Comparison of ENCODE assay signal across 21 mouse cellular contexts in the genomic region with DNA sequence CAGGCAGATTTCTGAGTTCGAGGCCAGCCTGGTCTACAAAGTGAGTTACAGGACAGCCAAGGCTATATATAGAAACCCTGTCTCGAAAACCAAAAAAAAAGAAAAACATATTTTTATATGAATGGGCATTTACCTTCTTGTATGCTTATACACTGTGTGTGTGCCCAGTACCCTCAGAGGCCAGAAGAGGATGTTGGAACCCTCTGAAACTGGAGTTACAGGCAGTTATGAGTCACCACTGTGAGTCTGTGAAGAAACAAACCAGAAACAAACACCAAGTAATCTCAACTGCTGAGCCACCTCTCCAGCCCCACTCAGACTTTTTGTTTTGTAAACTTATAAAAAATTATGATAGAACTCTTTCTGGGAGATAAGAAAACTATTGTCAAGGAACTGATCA. TPM values are rescaled to one million over a fixed set of nuclear protein-coding genes. Genes with fewer than 3 reads are reported as not detected.
DNase-seq lines count a peak whose midpoint lies in the region; ATAC-seq and TF ChIP-seq lines count a peak whose summit lies in the region.
"Had no signal": no experiment of that assay in that cellular context is flagged by ENCODE, and none has a peak within 500 bp of the region (broad histone marks: within the 10 kb centered on the region; RNA-seq: fewer than 3 reads in every experiment).

No protein-coding gene starts in this region.

- peaks cover 4% of the 10 kb centered on the region; the same call in 1 of the 2 replicates for H3K4me1 ChIP-seq in lung, postnatal 0 days (ENCODE audit: insufficient read depth, low read depth, low read length)
- peaks cover 15 to 44% of the 10 kb centered on the region in 2 experiments for H3K4me1 ChIP-seq in CH12.LX (ENCODE audit: control insufficient read depth in 1 of 2, insufficient read depth in 2 of 2)
- H3K4me1 ChIP-seq in midbrain, postnatal 0 days (ENCODE audit: insufficient read depth, low read length), result peaks cover 3% of the 10 kb centered on the region; the same call in 1 of the 2 replicates
- peaks cover 13% of the 10 kb centered on the region for H3K4me1 ChIP-seq in neural tube, embryonic 15.5 days

- in situ Hi-C loops in CH12.LX (cut with MboI; ENCODE audit: low pct_ligation_motif_present, low pct_unique_long_range_greater_than_20kb, low sequenced_read_pairs), result no loop called here

- no peak for ATAC-seq in lung, postnatal 0 days
- ATAC-seq in cerebellum, adult (ENCODE audit: insufficient number of reproducible peaks, low FRiP score, low TSS enrichment), result no peak
- ATAC-seq in midbrain, postnatal 0 days (ENCODE audit: low FRiP score), result no peak
- no peak for ATAC-seq in neural tube, embryonic 15.5 days (ENCODE audit: low FRiP score)
- ATAC-seq: forebrain, embryonic 15.5 days; hindbrain, embryonic 16.5 days had no signal

- TF ChIP-seq RAD21 in CH12.LX (IDR thresholded peaks at IDR 0.05; ENCODE audit: low read depth, low read length), result no peak; the same call in none of the 2 replicates

- H3K4me3 ChIP-seq in lung, postnatal 0 days (ENCODE audit: low read depth, low read length), result no peak overlapping the region
- peak overlapping the region in 2 of 3 experiments; percentile 55 to 81 for H3K4me3 ChIP-seq in CH12.LX (replicated peaks in 1 of 3; ENCODE audit: low read depth in 2 of 3, low read length in 2 of 3, poor library complexity in 1 of 3)
- no peak overlapping the region for H3K4me3 ChIP-seq in midbrain, postnatal 0 days (ENCODE audit: low read depth, low read length)
- H3K4me3 ChIP-seq in neural tube, embryonic 15.5 days (replicated peaks), result no peak overlapping the region
- H3K4me3 ChIP-seq: embryonic facial prominence, embryonic 12.5 days; forebrain, embryonic 15.5 days; hindbrain, embryonic 12.5 days had no signal

- no peaks in the 10 kb centered on the region for H3K36me3 ChIP-seq in lung, postnatal 0 days (ENCODE audit: insufficient read depth, low read length)
- H3K36me3 ChIP-seq in CH12.LX (replicated peaks in 1 of 2; ENCODE audit: control insufficient read depth in 1 of 2, insufficient read depth in 1 of 2, low read length in 1 of 2), result peaks cover 0 to 6% of the 10 kb centered on the region in 2 experiments
- H3K36me3 ChIP-seq in midbrain, postnatal 0 days (ENCODE audit: insufficient read depth, low read length), result no peaks in the 10 kb centered on the region
- no peaks in the 10 kb centered on the region for H3K36me3 ChIP-seq in neural tube, embryonic 15.5 days
- H3K36me3 ChIP-seq: embryonic facial prominence, embryonic 12.5 days; forebrain, embryonic 15.5 days; hindbrain, embryonic 12.5 days had no signal

- H3K4me2 ChIP-seq in lung, postnatal 0 days (replicated peaks; ENCODE audit: low read depth, low read length), result no peak overlapping the region
- H3K4me2 ChIP-seq in CH12.LX (ENCODE audit: insufficient read depth, low read depth, poor library complexity, severe bottlenecking), result 0 out of 2 replicates have a peak overlapping the region, but pooled peaks have one; percentile 39
- no peak overlapping the region for H3K4me2 ChIP-seq in midbrain, postnatal 0 days (ENCODE audit: low read depth, low read length, poor library complexity, severe bottlenecking)
- H3K4me2 ChIP-seq in neural tube, embryonic 15.5 days, result no peak overlapping the region
- H3K4me2 ChIP-seq: forebrain, embryonic 15.5 days; hindbrain, embryonic 12.5 days had no signal

- no peak for TF ChIP-seq CTCF in lung, postnatal 0 days (IDR thresholded peaks at IDR 0.05)
- peak in 1 of 2 experiments; percentile 16; a peak in 1 of 4 replicates for TF ChIP-seq CTCF in CH12.LX (conservative IDR thresholded peaks at IDR 0.05 in 1 of 2, IDR thresholded peaks at IDR 0.05 in 1 of 2; ENCODE audit: low read depth in 2 of 2, low read length in 2 of 2)
- no peak for TF ChIP-seq CTCF in midbrain, postnatal 0 days (IDR thresholded peaks at IDR 0.05)

- H3K79me2 ChIP-seq in CH12.LX (replicated peaks; ENCODE audit: control insufficient read depth, extremely low read depth, insufficient read depth, poor library complexity, severe bottlenecking), result peaks cover 15% of the 10 kb centered on the region

- no peak for TF ChIP-seq EP300 in lung, postnatal 0 days (IDR thresholded peaks at IDR 0.05)
- TF ChIP-seq EP300 in CH12.LX (IDR thresholded peaks at IDR 0.05; ENCODE audit: low read length), result peak; percentile 90

- H3K27me3 ChIP-seq in lung, postnatal 0 days (replicated peaks; ENCODE audit: insufficient read depth, low read length), result no peaks in the 10 kb centered on the region
- H3K27me3 ChIP-seq in CH12.LX (replicated peaks), result no peaks in the 10 kb centered on the region
- H3K27me3 ChIP-seq in midbrain, postnatal 0 days (ENCODE audit: insufficient read depth, low read length), result no peaks in the 10 kb centered on the region
- H3K27me3 ChIP-seq in neural tube, embryonic 15.5 days (replicated peaks), result no peaks in the 10 kb centered on the region
- H3K27me3 ChIP-seq: embryonic facial prominence, embryonic 12.5 days; forebrain, embryonic 15.5 days; hindbrain, embryonic 12.5 days had no signal

- H3K9ac ChIP-seq in lung, postnatal 0 days (replicated peaks; ENCODE audit: low read depth), result no peak overlapping the region
- peak overlapping the region; percentile 85; the same call in 1 of the 2 replicates for H3K9ac ChIP-seq in CH12.LX (ENCODE audit: insufficient read depth, low read depth)
- H3K9ac ChIP-seq in midbrain, postnatal 0 days (replicated peaks; ENCODE audit: low read length, poor library complexity, severe bottlenecking), result no peak overlapping the region
- no peak overlapping the region for H3K9ac ChIP-seq in neural tube, embryonic 15.5 days (replicated peaks)
- H3K9ac ChIP-seq: embryonic facial prominence, embryonic 12.5 days; forebrain, embryonic 15.5 days; hindbrain, embryonic 12.5 days had no signal

- H3K27ac ChIP-seq in lung, postnatal 0 days (ENCODE audit: low read length), result no peak overlapping the region
- H3K27ac ChIP-seq in CH12.LX (ENCODE audit: insufficient read depth, low read depth), result no peak overlapping the region
- no peak overlapping the region for H3K27ac ChIP-seq in midbrain, postnatal 0 days (ENCODE audit: low read depth, low read length)
- no peak overlapping the region for H3K27ac ChIP-seq in neural tube, embryonic 15.5 days (replicated peaks)
- H3K27ac ChIP-seq: forebrain, embryonic 15.5 days; hindbrain, embryonic 12.5 days had no signal

- no peak; the same call in 1 of the 2 replicates for TF ChIP-seq POLR2A in CH12.LX (IDR thresholded peaks at IDR 0.05; ENCODE audit: low read depth, low read length)

- WGBS in lung, postnatal 0 days, result 74% methylated on average over 2 of the region's 2 CpGs
- 83% methylated on average over 2 of the region's 2 CpGs for WGBS in midbrain, postnatal 0 days
- WGBS in neural tube, embryonic 15.5 days, result 94% methylated on average over 2 of the region's 2 CpGs

- H3K9me3 ChIP-seq in lung, postnatal 0 days (ENCODE audit: low read length), result no peaks in the 10 kb centered on the region
- no peaks in the 10 kb centered on the region for H3K9me3 ChIP-seq in CH12.LX (replicated peaks; ENCODE audit: low read length)
- H3K9me3 ChIP-seq in midbrain, postnatal 0 days (ENCODE audit: low read length), result no peaks in the 10 kb centered on the region
- H3K9me3 ChIP-seq in neural tube, embryonic 15.5 days (replicated peaks), result no peaks in the 10 kb centered on the region
- H3K9me3 ChIP-seq: embryonic facial prominence, embryonic 12.5 days; forebrain, embryonic 15.5 days; hindbrain, embryonic 12.5 days had no signal

- peak; percentile 39 for DNase-seq in lung, postnatal 0 days (ENCODE audit: low spot score)
- DNase-seq in lung, adult 18-20 months, result no peak
- DNase-seq in CH12.LX (ENCODE audit: extremely low read depth), result peak; percentile 81
- DNase-seq in induced T-regulatory cell, adult 2 months (ENCODE audit: low read depth), result peak; percentile 72
- no peak for DNase-seq in B cell, adult 2 months
- no peak for DNase-seq in midbrain, postnatal 0 days (ENCODE audit: low spot score)
- DNase-seq: adrenal gland, adult 8-10 months; cerebellum, adult 11-12 months; cerebellum, adult 9-10 months; cerebellum, postnatal 25 days; gastrocnemius, postnatal 14 days; heart, postnatal 10 days; heart, postnatal 4 days; kidney, adult 18-20 months had no signal

- dilution Hi-C loops in CH12.LX (cut with MboI; ENCODE audit: extremely low pct_ligation_motif_present, extremely low pct_unique_long_range_greater_than_20kb, low sequenced_read_pairs), result no loop called here

TF ChIP-seq in CH12.LX, 34 proteins besides CTCF, POLR2A, EP300 and RAD21 (continues in another document):
- TF ChIP-seq CHD1 (IDR thresholded peaks at IDR 0.05; ENCODE audit: low read depth, low read length) (no peak), JUN (IDR thresholded peaks at IDR 0.05; ENCODE audit: insufficient read depth, low read depth, low read length) (peak; percentile 86), JUND (conservative IDR thresholded peaks at IDR 0.05; ENCODE audit: low read depth, low read length) (peak; percentile 91), ZNF384 (IDR thresholded peaks at IDR 0.05; ENCODE audit: low read depth, low read length) (peak; percentile 50; the same call in 1 of the 2 replicates), IRF4 (IDR thresholded peaks at IDR 0.05; ENCODE audit: low read depth, low read length) (peak; percentile 95), ZC3H11A (IDR thresholded peaks at IDR 0.05; ENCODE audit: low read depth, low read length) (no peak), MAFK (IDR thresholded peaks at IDR 0.05; ENCODE audit: insufficient replicate concordance, low read length) (no peak), BHLHE40 (IDR thresholded peaks at IDR 0.05; ENCODE audit: low read depth, low read length) (peak; percentile 51), ETS1 (conservative IDR thresholded peaks at IDR 0.05; ENCODE audit: low read depth, low read length) (peak; percentile 46; the same call in 1 of the 2 replicates), USF1 (IDR thresholded peaks at IDR 0.05; ENCODE audit: low read depth, low read length) (no peak)

RNA-seq across cellular contexts. Expression of a gene that starts 27.5 kb away (rescaled TPM):
- polyA plus RNA-seq in lung, postnatal 0 days (2015; fragmentation: Nextera tagmentation; extraction: Ambion mirVana), result 13.3 and 14.4 TPM in 2 replicates
- total RNA-seq in CH12.LX (2012; rRNA removed) (514 and 556 TPM in 2 replicates), CH12.LX (2014; rRNA removed) (529 and 543 TPM in 2 replicates)
- polyA plus RNA-seq in CH12.LX (2012; ENCODE audit: insufficient read length, low read depth), result 364 and 444 TPM in 2 replicates
- total RNA-seq in midbrain, postnatal 0 days (2014; rRNA removed), result 54.3 and 61.4 TPM in 2 replicates
- polyA plus RNA-seq in midbrain, postnatal 0 days (2015; fragmentation: Nextera tagmentation; extraction: Ambion mirVana), result 28.5 and 33.3 TPM in 2 replicates
- polyA plus RNA-seq in neural tube, embryonic 15.5 days (2015; fragmentation: Nextera tagmentation; extraction: Ambion mirVana), result 30.9 and 44.6 TPM in 2 replicates

RNA-seq across cellular contexts. Expression of a gene that starts 28.7 kb away (rescaled TPM):
- polyA plus RNA-seq in lung, postnatal 0 days (2015; fragmentation: Nextera tagmentation; extraction: Ambion mirVana), result 0.12 TPM in 2 replicates
- total RNA-seq in CH12.LX (2012; rRNA removed) (0.13 TPM in 1 of 2 replicates, not detected in the other), CH12.LX (2014; rRNA removed) (not detected in 2 replicates)
- polyA plus RNA-seq in CH12.LX (2012; ENCODE audit: insufficient read length, low read depth), result 0.10 TPM in 1 of 2 replicates, not detected in the other
- total RNA-seq in midbrain, postnatal 0 days (2014; rRNA removed), result not detected in 2 replicates
- 0.06 and 0.07 TPM in 2 replicates for polyA plus RNA-seq in midbrain, postnatal 0 days (2015; fragmentation: Nextera tagmentation; extraction: Ambion mirVana)
- polyA plus RNA-seq in neural tube, embryonic 15.5 days (2015; fragmentation: Nextera tagmentation; extraction: Ambion mirVana), result 0.29 and 0.47 TPM in 2 replicates
- total RNA-seq: gastrocnemius, adult 18-20 months; gastrocnemius, postnatal 14 days had no signal

Comparison
In these comparisons a context has a peak if more than half of its experiments do, and no peak if none do; other contexts are left out.
1. DNase-seq: peak in lung, postnatal 0 days (single experiment), CH12.LX (single experiment) and induced T-regulatory cell, adult 2 months (single experiment); none in lung, adult 18-20 months (0 of 2), B cell, adult 2 months (0 of 2) and midbrain, postnatal 0 days (single experiment).
2. H3K4me3 ChIP-seq: peak in CH12.LX (2 of 3); none in lung, postnatal 0 days (single experiment), midbrain, postnatal 0 days (single experiment) and neural tube, embryonic 15.5 days (single experiment).